Mouse (Mus musculus): ENCODE results near the gene Castor2. TPM values are rescaled to one million over a fixed set of nuclear protein-coding genes. Genes with fewer than 3 reads are reported as not detected.

Castor2 gene
- polyA plus RNA-seq, 1 experiment from 2014 or later = 28.8 TPM

DNA sequence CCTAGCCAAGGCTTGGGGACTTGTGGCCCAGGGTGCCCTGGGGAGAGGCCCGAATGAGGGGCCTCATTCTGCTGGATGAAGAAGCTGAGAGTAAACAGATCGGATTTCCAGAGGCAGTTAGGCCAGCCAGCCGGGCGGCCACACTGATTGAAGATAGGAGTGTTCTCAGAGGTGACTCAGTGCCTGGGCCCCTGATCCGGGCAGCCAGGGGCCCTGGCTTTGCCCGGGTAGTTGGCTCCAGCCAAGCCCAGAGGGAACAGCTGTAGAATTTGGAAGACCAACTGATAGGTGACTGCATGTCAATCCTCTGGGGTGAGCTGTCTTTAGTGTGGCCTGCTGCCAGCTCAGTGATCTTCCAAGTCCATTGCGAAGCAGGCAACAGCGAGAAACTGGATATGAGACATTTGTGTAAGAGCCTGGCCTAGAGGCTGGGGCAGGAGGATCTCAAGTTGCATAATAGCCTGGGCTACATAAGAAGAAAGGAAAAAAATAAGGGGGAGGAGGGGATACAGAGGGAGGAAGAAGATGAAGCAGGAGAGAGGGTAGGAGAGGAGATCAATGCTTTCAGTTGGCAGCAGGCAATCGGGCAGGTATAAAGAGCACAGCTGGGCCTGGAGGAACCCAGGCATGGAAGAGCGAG lies 20.1 kb downstream of the Castor2 start:
- no peak for ATAC-seq (ENCODE audit: low read depth)
- Histone ChIP-seq H3K4me3 (ENCODE audit: low read depth, low read length) (no peak overlapping the region), H3K4me1 (ENCODE audit: control insufficient read depth, insufficient read depth, low read length) (no peaks in the 10 kb centered on the region), H3K9me3 (ENCODE audit: control insufficient read depth, low read length) (no peaks in the 10 kb centered on the region), H3K36me3 (ENCODE audit: control insufficient read depth, insufficient read depth, low read length) (peaks cover 3% of the 10 kb centered on the region; the same call in 1 of the 2 replicates), H3K9ac (replicated peaks; ENCODE audit: low read depth, low read length) (no peak overlapping the region), H3K27me3 (ENCODE audit: control insufficient read depth, insufficient read depth, low read length) (no peaks in the 10 kb centered on the region), H3K27ac (ENCODE audit: low read depth, low read length) (no peak overlapping the region), H3K4me2 (ENCODE audit: low read depth, low read length) (no peak overlapping the region)
- WGBS = 66% methylated on average over 10 of the region's 10 CpGs

DNA sequence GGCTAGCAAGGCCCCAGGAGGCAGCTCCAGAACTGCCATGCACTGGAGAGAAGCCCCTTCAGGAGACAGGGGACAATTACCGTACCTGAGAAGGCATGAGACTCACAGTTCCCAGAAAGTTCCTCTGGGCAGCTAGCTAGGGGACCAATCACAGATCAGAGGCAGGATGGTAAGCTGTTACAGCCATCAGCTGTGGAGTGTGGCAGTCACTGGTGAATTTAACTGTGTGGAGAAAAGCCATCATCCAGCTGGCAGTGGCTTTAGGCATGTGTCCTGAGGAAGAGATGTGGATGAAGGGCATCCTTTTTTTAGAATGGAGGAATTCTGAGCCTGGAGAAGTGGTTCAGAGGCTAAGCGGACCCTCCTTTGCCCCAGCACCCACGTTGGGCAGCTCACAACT lies 20.6 kb downstream of the Castor2 start:
- Histone ChIP-seq H3K27me3 (ENCODE audit: control insufficient read depth, insufficient read depth, low read length) (no peaks in the 10 kb centered on the region), H3K36me3 (ENCODE audit: control insufficient read depth, insufficient read depth, low read length) (peaks cover 3% of the 10 kb centered on the region; the same call in 1 of the 2 replicates), H3K9me3 (ENCODE audit: control insufficient read depth, low read length) (no peaks in the 10 kb centered on the region), H3K9ac (replicated peaks; ENCODE audit: low read depth, low read length) (no peak overlapping the region), H3K4me1 (ENCODE audit: control insufficient read depth, insufficient read depth, low read length) (no peaks in the 10 kb centered on the region), H3K4me3 (ENCODE audit: low read depth, low read length) (no peak overlapping the region), H3K27ac (ENCODE audit: low read depth, low read length) (no peak overlapping the region), H3K4me2 (ENCODE audit: low read depth, low read length) (no peak overlapping the region)
- WGBS = 83% methylated on average over 3 of the region's 3 CpGs
- ATAC-seq (ENCODE audit: low read depth) = no peak

DNA sequence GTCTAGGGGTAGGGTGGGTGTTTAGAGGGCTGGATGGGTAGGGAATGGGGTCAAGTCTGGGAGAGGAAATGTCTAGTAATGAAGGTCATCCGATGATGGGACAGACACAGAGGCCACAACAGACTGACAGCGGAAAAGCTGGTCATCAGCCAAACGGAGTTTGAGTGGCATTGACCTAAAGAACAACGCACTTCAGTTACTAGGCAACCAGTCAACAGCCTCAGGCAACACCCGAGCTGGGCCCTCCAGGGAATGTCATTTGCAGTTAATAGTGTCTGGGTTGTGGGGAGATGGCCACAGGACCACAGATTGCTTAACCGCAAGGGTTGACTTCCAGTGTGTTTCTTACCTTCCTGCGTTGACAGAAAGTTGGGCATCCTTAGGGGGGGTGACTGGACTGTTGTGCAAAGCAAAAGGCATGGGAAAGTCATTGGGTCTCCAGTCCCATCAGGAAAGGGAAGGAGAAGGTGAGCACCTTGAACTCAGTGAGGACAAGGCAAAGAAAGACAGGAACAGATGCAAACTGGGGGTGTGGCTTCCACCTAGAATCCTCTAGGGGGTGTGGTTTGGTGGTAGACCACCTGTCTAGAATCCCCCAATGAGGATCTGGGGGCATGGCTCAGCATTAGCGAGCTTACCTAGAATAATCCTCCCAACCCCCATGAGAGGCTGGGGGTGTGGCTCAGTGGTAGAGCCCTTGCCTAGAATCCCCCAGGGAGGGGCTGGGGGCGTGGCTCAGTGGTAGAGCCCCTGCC lies 21.8 kb downstream of the Castor2 start:
- no peaks in the 10 kb centered on the region for H3K27me3 ChIP-seq (ENCODE audit: control insufficient read depth, insufficient read depth, low read length)
- no peaks in the 10 kb centered on the region for H3K9me3 ChIP-seq (ENCODE audit: control insufficient read depth, low read length)
- ATAC-seq (ENCODE audit: low read depth) = no peak
- no peaks in the 10 kb centered on the region for H3K4me1 ChIP-seq (ENCODE audit: control insufficient read depth, insufficient read depth, low read length)
- 58% methylated on average over 8 of the region's 9 CpGs for WGBS
- H3K4me2 ChIP-seq (ENCODE audit: low read depth, low read length) = no peak overlapping the region
- no peak overlapping the region for H3K4me3 ChIP-seq (ENCODE audit: low read depth, low read length)
- H3K36me3 ChIP-seq (ENCODE audit: control insufficient read depth, insufficient read depth, low read length) = peaks cover 3% of the 10 kb centered on the region; the same call in 1 of the 2 replicates
- no peak overlapping the region for H3K27ac ChIP-seq (ENCODE audit: low read depth, low read length)
- H3K9ac ChIP-seq (replicated peaks; ENCODE audit: low read depth, low read length) = no peak overlapping the region

DNA sequence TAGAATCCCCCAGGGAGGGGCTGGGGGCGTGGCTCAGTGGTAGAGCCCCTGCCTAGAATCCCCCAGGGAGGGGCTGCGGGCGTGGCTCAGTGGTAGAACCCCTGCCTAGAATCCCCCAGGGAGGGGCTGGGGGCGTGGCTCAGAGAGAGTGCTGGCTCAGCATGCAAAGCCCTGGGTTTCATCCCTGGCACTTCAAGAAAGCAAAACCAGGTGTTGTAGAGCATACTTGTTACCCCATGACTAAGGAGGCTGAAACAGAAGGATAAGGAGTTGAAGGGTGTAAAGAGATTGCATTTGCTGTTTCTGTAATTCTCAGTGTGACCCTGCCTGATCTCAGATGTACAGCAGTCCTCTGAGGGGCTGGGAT lies 22.4 kb downstream of the Castor2 start:
- H3K4me1 ChIP-seq (ENCODE audit: control insufficient read depth, insufficient read depth, low read length) = no peaks in the 10 kb centered on the region
- H3K27me3 ChIP-seq (ENCODE audit: control insufficient read depth, insufficient read depth, low read length) = no peaks in the 10 kb centered on the region
- no peak overlapping the region for H3K27ac ChIP-seq (ENCODE audit: low read depth, low read length)
- no peak overlapping the region for H3K4me3 ChIP-seq (ENCODE audit: low read depth, low read length)
- ATAC-seq (ENCODE audit: low read depth) = no peak
- no peak overlapping the region for H3K4me2 ChIP-seq (ENCODE audit: low read depth, low read length)
- peaks cover 3% of the 10 kb centered on the region; the same call in 1 of the 2 replicates for H3K36me3 ChIP-seq (ENCODE audit: control insufficient read depth, insufficient read depth, low read length)
- 84% methylated on average over 4 of the region's 4 CpGs for WGBS
- no peaks in the 10 kb centered on the region for H3K9me3 ChIP-seq (ENCODE audit: control insufficient read depth, low read length)
- no peak overlapping the region for H3K9ac ChIP-seq (replicated peaks; ENCODE audit: low read depth, low read length)

DNA sequence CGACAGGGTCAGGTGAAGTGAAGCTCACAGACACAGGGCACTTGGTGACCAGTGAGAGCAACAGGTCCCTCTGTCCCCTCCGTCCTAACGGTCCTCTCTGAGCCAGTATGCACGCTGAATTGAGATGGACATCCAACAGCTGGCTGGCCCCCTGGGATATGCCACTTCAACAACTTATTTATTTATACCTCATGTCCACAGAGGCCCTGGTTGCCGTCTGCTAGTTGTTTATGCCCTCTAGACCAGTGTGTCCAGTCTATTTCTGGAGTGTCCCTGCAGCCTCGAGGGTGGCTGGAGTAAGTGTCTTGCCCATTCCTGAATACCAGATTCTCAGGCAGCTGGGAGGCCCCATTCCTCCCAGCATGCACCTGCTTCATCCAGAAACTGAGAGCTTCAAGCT lies 24.3 kb downstream of the Castor2 start:
- Histone ChIP-seq H3K36me3 (ENCODE audit: control insufficient read depth, insufficient read depth, low read length) (no peaks in the 10 kb centered on the region), H3K9me3 (ENCODE audit: control insufficient read depth, low read length) (no peaks in the 10 kb centered on the region), H3K9ac (replicated peaks; ENCODE audit: low read depth, low read length) (no peak overlapping the region), H3K4me3 (ENCODE audit: low read depth, low read length) (no peak overlapping the region), H3K4me2 (ENCODE audit: low read depth, low read length) (no peak overlapping the region), H3K4me1 (ENCODE audit: control insufficient read depth, insufficient read depth, low read length) (no peaks in the 10 kb centered on the region), H3K27ac (ENCODE audit: low read depth, low read length) (no peak overlapping the region), H3K27me3 (ENCODE audit: control insufficient read depth, insufficient read depth, low read length) (no peaks in the 10 kb centered on the region)
- no peak for ATAC-seq (ENCODE audit: low read depth)
- 82% methylated on average over 6 of the region's 6 CpGs for WGBS

DNA sequence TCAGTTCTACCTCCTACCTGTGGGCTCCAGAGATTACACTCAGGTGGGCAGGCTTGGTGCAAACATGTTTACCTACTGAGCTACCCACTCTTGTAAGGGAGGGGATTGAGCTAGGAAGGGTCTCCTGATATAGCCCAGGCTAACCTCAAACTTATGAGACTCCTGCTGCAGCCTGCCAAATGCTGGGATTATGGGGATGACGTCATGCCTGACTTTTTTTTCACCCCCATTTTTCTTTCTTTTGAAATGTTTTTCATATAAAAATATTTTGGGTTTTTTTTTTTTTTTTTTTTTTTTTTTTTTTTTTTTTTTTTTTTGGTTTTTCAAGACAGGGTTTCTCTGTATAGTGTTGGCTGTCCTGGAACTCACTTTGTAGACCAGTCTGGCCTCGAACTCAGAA lies 26.7 kb downstream of the Castor2 start:
- H3K4me3 ChIP-seq (ENCODE audit: low read depth, low read length) = no peak overlapping the region
- H3K27ac ChIP-seq (ENCODE audit: low read depth, low read length) = no peak overlapping the region
- no peak for ATAC-seq (ENCODE audit: low read depth)
- WGBS = 98% methylated on average over 2 of the region's 2 CpGs
- no peaks in the 10 kb centered on the region for H3K4me1 ChIP-seq (ENCODE audit: control insufficient read depth, insufficient read depth, low read length)
- H3K4me2 ChIP-seq (ENCODE audit: low read depth, low read length) = no peak overlapping the region
- H3K9ac ChIP-seq (replicated peaks; ENCODE audit: low read depth, low read length) = no peak overlapping the region
- no peaks in the 10 kb centered on the region for H3K36me3 ChIP-seq (ENCODE audit: control insufficient read depth, insufficient read depth, low read length)
- H3K27me3 ChIP-seq (ENCODE audit: control insufficient read depth, insufficient read depth, low read length) = no peaks in the 10 kb centered on the region
- H3K9me3 ChIP-seq (ENCODE audit: control insufficient read depth, low read length) = no peaks in the 10 kb centered on the region

DNA sequence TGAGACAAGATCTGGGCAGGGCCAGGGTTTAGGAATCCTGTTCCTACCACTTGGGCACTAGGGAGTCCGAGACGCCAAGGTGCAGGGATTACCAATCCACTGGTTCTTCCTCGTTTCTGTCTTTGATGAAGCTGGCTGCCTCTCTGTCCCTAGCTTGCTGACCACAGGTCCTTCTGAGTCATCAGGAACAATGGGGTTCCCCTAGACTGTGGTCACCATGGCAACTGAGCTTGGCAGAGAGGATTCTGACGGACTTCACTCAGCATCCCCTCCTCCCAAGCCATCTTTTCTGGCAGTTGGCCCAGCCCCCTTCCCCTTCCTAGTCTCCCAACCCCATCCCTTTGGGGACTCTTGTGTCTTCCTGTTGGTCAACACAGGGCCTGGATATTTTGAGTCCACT lies 32.1 kb downstream of the Castor2 start:
- peaks cover 21% of the 10 kb centered on the region for H3K36me3 ChIP-seq (ENCODE audit: control insufficient read depth, insufficient read depth, low read length)
- H3K27ac ChIP-seq (ENCODE audit: low read depth, low read length) = no peak overlapping the region
- no peak overlapping the region for H3K4me3 ChIP-seq (ENCODE audit: low read depth, low read length)
- H3K4me2 ChIP-seq (ENCODE audit: low read depth, low read length) = no peak overlapping the region
- ATAC-seq (ENCODE audit: low read depth) = no peak
- H3K9ac ChIP-seq (replicated peaks; ENCODE audit: low read depth, low read length) = no peak overlapping the region
- no peaks in the 10 kb centered on the region for H3K4me1 ChIP-seq (ENCODE audit: control insufficient read depth, insufficient read depth, low read length)
- no peaks in the 10 kb centered on the region for H3K9me3 ChIP-seq (ENCODE audit: control insufficient read depth, low read length)
- WGBS = 41% methylated on average over 4 of the region's 4 CpGs
- H3K27me3 ChIP-seq (ENCODE audit: control insufficient read depth, insufficient read depth, low read length) = no peaks in the 10 kb centered on the region

DNA sequence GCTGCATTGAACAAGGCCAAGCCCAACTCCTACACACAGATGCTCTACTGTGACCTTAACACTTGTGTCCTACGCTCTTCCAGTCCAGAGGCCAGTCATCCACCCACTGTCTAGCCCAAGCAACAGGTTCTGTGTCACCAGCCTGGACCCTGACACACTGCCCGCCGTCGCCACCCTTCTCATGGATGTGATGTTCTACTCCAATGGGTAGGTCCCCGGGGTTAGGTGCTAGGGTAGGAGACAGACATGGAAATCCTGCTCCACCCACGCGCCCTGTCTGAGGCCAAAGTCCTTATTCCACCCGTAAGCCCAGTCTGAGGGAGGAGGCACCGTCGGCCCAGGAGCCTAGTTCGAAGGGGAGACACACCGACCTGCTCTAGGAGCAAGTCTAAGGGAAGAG lies 36.5 kb downstream of the Castor2 start:
- H3K36me3 ChIP-seq (ENCODE audit: control insufficient read depth, insufficient read depth, low read length) = peaks cover 41% of the 10 kb centered on the region
- WGBS = 97% methylated on average over 12 of the region's 12 CpGs

DNA sequence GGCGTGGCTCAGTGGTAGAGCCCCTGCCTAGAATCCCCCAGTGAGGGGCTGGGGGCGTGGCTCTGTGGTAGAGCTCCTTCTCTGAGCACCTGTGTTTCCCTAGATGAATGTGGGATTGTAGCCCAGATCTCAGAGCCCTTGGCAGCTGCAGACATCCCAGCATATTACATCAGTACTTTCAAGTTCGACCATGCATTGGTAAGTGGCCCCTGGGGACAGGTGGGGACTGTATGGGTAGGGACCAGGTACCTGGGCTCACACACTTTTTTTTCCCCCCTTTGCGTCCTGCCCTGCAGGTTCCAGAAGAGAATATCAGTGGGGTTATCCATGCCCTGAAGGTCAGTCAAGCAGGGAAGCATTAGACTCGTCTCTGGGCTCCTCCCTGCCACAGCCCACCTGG lies 38.4 kb downstream of the Castor2 start:
- H3K9me3 ChIP-seq (ENCODE audit: control insufficient read depth, low read length) = no peaks in the 10 kb centered on the region
- H3K4me3 ChIP-seq (ENCODE audit: low read depth, low read length) = no peak overlapping the region
- no peak overlapping the region for H3K9ac ChIP-seq (replicated peaks; ENCODE audit: low read depth, low read length)
- no peak overlapping the region for H3K4me2 ChIP-seq (ENCODE audit: low read depth, low read length)
- H3K27ac ChIP-seq (ENCODE audit: low read depth, low read length) = no peak overlapping the region
- 84% methylated on average over 5 of the region's 5 CpGs for WGBS
- ATAC-seq (ENCODE audit: low read depth) = no peak
- H3K36me3 ChIP-seq (ENCODE audit: control insufficient read depth, insufficient read depth, low read length) = peaks cover 41% of the 10 kb centered on the region
- H3K4me1 ChIP-seq (ENCODE audit: control insufficient read depth, insufficient read depth, low read length) = no peaks in the 10 kb centered on the region
- H3K27me3 ChIP-seq (ENCODE audit: control insufficient read depth, insufficient read depth, low read length) = no peaks in the 10 kb centered on the region

More for the DNA sequence above, 36.5 kb downstream of the Castor2 start:
- no peak overlapping the region for H3K27ac ChIP-seq (ENCODE audit: low read depth, low read length)
- ATAC-seq (ENCODE audit: low read depth) = no peak
- no peaks in the 10 kb centered on the region for H3K9me3 ChIP-seq (ENCODE audit: control insufficient read depth, low read length)
- H3K27me3 ChIP-seq (ENCODE audit: control insufficient read depth, insufficient read depth, low read length) = no peaks in the 10 kb centered on the region
- H3K9ac ChIP-seq (replicated peaks; ENCODE audit: low read depth, low read length) = no peak overlapping the region
- no peak overlapping the region for H3K4me3 ChIP-seq (ENCODE audit: low read depth, low read length)
- no peak overlapping the region for H3K4me2 ChIP-seq (ENCODE audit: low read depth, low read length)
- H3K4me1 ChIP-seq (ENCODE audit: control insufficient read depth, insufficient read depth, low read length) = no peaks in the 10 kb centered on the region
